Mouse (Mus musculus) liver, postnatal 0 days (tissue): ENCODE results near the gene Tle4.

Experiments
- CTCF ChIP-seq: sonication (generic); IDR thresholded peaks from 2 replicates; pipeline ENCODE4 v1.5.1; 2016; ENCODE audit warnings: antibody characterized with exemption, low read depth
- EP300 ChIP-seq: IDR thresholded peaks from 2 replicates; pipeline ENCODE4 v1.6.1; 2016; ENCODE audit warnings: antibody characterized with exemption, low read depth, mild to moderate bottlenecking

GRCm38 (mm10) chr19:14435681-14436376 is 162.0 kb downstream of the Tle4 start:
- TF ChIP-seq CTCF (no peak), EP300 (no peak)
